Mouse (Mus musculus) hindbrain, embryonic 10.5 days (tissue): ENCODE measurements around the gene Itgb5. TPM values are rescaled to one million over a fixed set of nuclear protein-coding genes. Genes with fewer than 3 reads are reported as not detected.
A peak's percentile ranks its signal among the peaks of the same experiment; 100 is the strongest.

Source experiments
- DNase-seq: peaks from one replicate; pipeline ENCODE4 v3.0.0-alpha.2; 2017; ENCODE audit warnings: low spot score
- H3K27ac ChIP-seq: fragments of 300-500 bp; sonication (generic); 2 replicates; pipeline ENCODE4 v1.5.1; 2016; ENCODE audit warnings: mild to moderate bottlenecking, moderate library complexity
- H3K27me3 ChIP-seq: fragments of 300-500 bp; sonication (generic); 2 replicates; pipeline ENCODE4 v1.6.1; 2016; ENCODE audit warnings: mild to moderate bottlenecking; ENCODE audit not compliant: poor library complexity, insufficient read depth, severe bottlenecking
- H3K36me3 ChIP-seq: fragments of 300-500 bp; sonication (generic); 2 replicates; pipeline ENCODE4 v1.6.1; 2016; ENCODE audit warnings: mild to moderate bottlenecking, moderate library complexity
- H3K4me1 ChIP-seq: fragments of 300-500 bp; sonication (generic); replicated peaks from 2 replicates; pipeline ENCODE4 v1.6.1; 2016; ENCODE audit warnings: mild to moderate bottlenecking
- H3K4me3 ChIP-seq: fragments of 300-500 bp; sonication (generic); 2 replicates; pipeline ENCODE4 v1.5.1; 2016; ENCODE audit warnings: mild to moderate bottlenecking, moderate library complexity
- H3K9me3 ChIP-seq: fragments of 300-500 bp; sonication (generic); 2 replicates; pipeline ENCODE4 v1.6.1; 2016; ENCODE audit warnings: mild to moderate bottlenecking, moderate library complexity
- WGBS: fragments of 180-500 bp; shearing (Covaris S2); methylation state at CpG from one replicate; pipeline ENCODE4 v1.1.7; 2016; 5-methylcytosine and 5-hydroxymethylcytosine counted together
- polyA plus RNA-seq: library from polyadenylated mRNA; unstranded; fragments of >200 nt; fragmentation: Nextera tagmentation; extraction: Ambion mirVana; gene quantifications from 2 replicates; pipeline ENCODE4 v1.2.1, GENCODE M21; 2016

Gene Itgb5
- polyA plus RNA-seq, 1 experiment from 2014 or later = 30.3 TPM

- Histone ChIP-seq H3K27me3 (no peaks in the 10 kb centered on the region), H3K4me3 (no peak overlapping the region), H3K4me1 (peaks cover 68% of the 10 kb centered on the region), H3K36me3 (no peaks in the 10 kb centered on the region), H3K27ac (peak overlapping the region; percentile 75; the same call in 1 of the 2 replicates), H3K9me3 (no peaks in the 10 kb centered on the region)
- WGBS = 64% methylated on average over 11 of the region's 11 CpGs
- peak; percentile 54 for DNase-seq
These were observed 112.9 kb downstream of the Itgb5 start for GRCm38 (mm10) chr16:33942341-33942740.

- 94% methylated on average over 6 of the region's 6 CpGs for WGBS
- no peaks in the 10 kb centered on the region for H3K36me3 ChIP-seq
- no peak overlapping the region for H3K27ac ChIP-seq
- peaks cover 67% of the 10 kb centered on the region for H3K4me1 ChIP-seq
- DNase-seq = no peak
- H3K27me3 ChIP-seq = no peaks in the 10 kb centered on the region
- no peaks in the 10 kb centered on the region for H3K9me3 ChIP-seq
- H3K4me3 ChIP-seq = no peak overlapping the region
These were observed 113.9 kb downstream of the Itgb5 start for GRCm38 (mm10) chr16:33943388-33943787.

- H3K27ac ChIP-seq = no peak overlapping the region
- DNase-seq = no peak
- no peaks in the 10 kb centered on the region for H3K27me3 ChIP-seq
- 84% methylated on average over 4 of the region's 4 CpGs for WGBS
- no peaks in the 10 kb centered on the region; the same call in 1 of the 2 replicates for H3K36me3 ChIP-seq
- H3K9me3 ChIP-seq = no peaks in the 10 kb centered on the region
- peaks cover 65% of the 10 kb centered on the region for H3K4me1 ChIP-seq
- H3K4me3 ChIP-seq = no peak overlapping the region
These were observed 114.7 kb downstream of the Itgb5 start for GRCm38 (mm10) chr16:33944126-33944525.

- WGBS = 44% methylated on average over 6 of the region's 6 CpGs
- Histone ChIP-seq H3K4me3 (no peak overlapping the region), H3K9me3 (no peaks in the 10 kb centered on the region), H3K4me1 (peaks cover 60% of the 10 kb centered on the region), H3K27ac (peak overlapping the region; percentile 59; the same call in 1 of the 2 replicates), H3K36me3 (no peaks in the 10 kb centered on the region; the same call in 1 of the 2 replicates), H3K27me3 (no peaks in the 10 kb centered on the region)
- peak; percentile 46 for DNase-seq
These were observed 115.3 kb downstream of the Itgb5 start for GRCm38 (mm10) chr16:33944772-33945171.

- Histone ChIP-seq H3K9me3 (no peaks in the 10 kb centered on the region), H3K4me3 (no peak overlapping the region), H3K4me1 (peaks cover 50% of the 10 kb centered on the region), H3K27me3 (no peaks in the 10 kb centered on the region), H3K27ac (no peak overlapping the region), H3K36me3 (no peaks in the 10 kb centered on the region; the same call in 1 of the 2 replicates)
- WGBS = 81% methylated on average over 7 of the region's 7 CpGs
- no peak for DNase-seq
These were observed 116.6 kb downstream of the Itgb5 start for GRCm38 (mm10) chr16:33946021-33946420.

GRCm38 (mm10) chr16:33947664-33948571, 118.5 kb downstream of the Itgb5 start:
- WGBS = 91% methylated on average over 17 of the region's 17 CpGs
- no peak for DNase-seq
- Histone ChIP-seq H3K27ac (0 out of 2 replicates have a peak overlapping the region, but pooled peaks have one; percentile 53), H3K4me1 (peaks cover 31% of the 10 kb centered on the region), H3K27me3 (no peaks in the 10 kb centered on the region), H3K4me3 (no peak overlapping the region), H3K36me3 (peaks cover 9% of the 10 kb centered on the region; the same call in 1 of the 2 replicates), H3K9me3 (no peaks in the 10 kb centered on the region)

- H3K36me3 ChIP-seq = peaks cover 33% of the 10 kb centered on the region
- H3K4me3 ChIP-seq = no peak overlapping the region
- WGBS = 87% methylated on average over 6 of the region's 6 CpGs
- H3K4me1 ChIP-seq = peaks cover 13% of the 10 kb centered on the region
- no peaks in the 10 kb centered on the region for H3K9me3 ChIP-seq
- no peaks in the 10 kb centered on the region for H3K27me3 ChIP-seq
- no peak for DNase-seq
- H3K27ac ChIP-seq = no peak overlapping the region
These were observed 120.9 kb downstream of the Itgb5 start for GRCm38 (mm10) chr16:33950386-33950785.

- no peak overlapping the region for H3K4me3 ChIP-seq
- WGBS = 40% methylated on average over 4 of the region's 4 CpGs
- no peaks in the 10 kb centered on the region for H3K27me3 ChIP-seq
- H3K27ac ChIP-seq = no peak overlapping the region
- no peaks in the 10 kb centered on the region for H3K9me3 ChIP-seq
- peak; percentile 80 for DNase-seq
- H3K36me3 ChIP-seq = peaks cover 38% of the 10 kb centered on the region
- H3K4me1 ChIP-seq = peaks cover 9% of the 10 kb centered on the region; the same call in 1 of the 2 replicates
These were observed 121.4 kb downstream of the Itgb5 start for GRCm38 (mm10) chr16:33950830-33951229.

- Histone ChIP-seq H3K36me3 (peaks cover 59% of the 10 kb centered on the region), H3K4me3 (no peak overlapping the region), H3K27me3 (no peaks in the 10 kb centered on the region), H3K9me3 (no peaks in the 10 kb centered on the region), H3K27ac (no peak overlapping the region), H3K4me1 (0 out of 2 replicates have a peak, but pooled peaks cover 6% of the 10 kb centered on the region)
- DNase-seq = no peak
- 88% methylated on average over 4 of the region's 4 CpGs for WGBS
These were observed 123.5 kb downstream of the Itgb5 start for GRCm38 (mm10) chr16:33953008-33953407.

- H3K9me3 ChIP-seq = no peaks in the 10 kb centered on the region
- H3K36me3 ChIP-seq = peaks cover 77% of the 10 kb centered on the region
- no peak overlapping the region for H3K4me3 ChIP-seq
- 98% methylated on average over 1 of the region's 1 CpGs for WGBS
- no peak for DNase-seq
- H3K27ac ChIP-seq = no peak overlapping the region
- no peaks in the 10 kb centered on the region for H3K4me1 ChIP-seq
- H3K27me3 ChIP-seq = no peaks in the 10 kb centered on the region
These were observed 125.3 kb downstream of the Itgb5 start for GRCm38 (mm10) chr16:33954793-33955192.

GRCm38 (mm10) chr16:33963509-33963908, 134.0 kb downstream of the Itgb5 start:
- H3K27me3 ChIP-seq = no peaks in the 10 kb centered on the region
- no peaks in the 10 kb centered on the region for H3K9me3 ChIP-seq
- H3K4me1 ChIP-seq = peaks cover 28% of the 10 kb centered on the region
- no peak overlapping the region for H3K4me3 ChIP-seq
- no peak for DNase-seq
- WGBS = 93% methylated on average over 6 of the region's 6 CpGs
- H3K27ac ChIP-seq = no peak overlapping the region
- peaks cover 61% of the 10 kb centered on the region for H3K36me3 ChIP-seq

GRCm38 (mm10) chr16:33965878-33966537, 136.5 kb downstream of the Itgb5 start:
- Histone ChIP-seq H3K36me3 (peaks cover 36% of the 10 kb centered on the region), H3K4me3 (peak overlapping the region; percentile 93), H3K27ac (peak overlapping the region; percentile 93), H3K9me3 (no peaks in the 10 kb centered on the region), H3K4me1 (peaks cover 28% of the 10 kb centered on the region), H3K27me3 (no peaks in the 10 kb centered on the region)
- 23% methylated on average over 15 of the region's 15 CpGs for WGBS
- no peak for DNase-seq
